Mouse (Mus musculus) adrenal gland, adult (tissue): ENCODE measurements at regions not wholly inside any gene's neighbourhood (a gene's known extent, or its start where the extent isn't known, plus 50 kb on each side); places are given as distances from the start of the nearest gene placed in this dataset.
A peak's percentile ranks its signal among the peaks of the same experiment; 100 is the strongest.

ENCODE experiments used
- DNase-seq, 2 experiments: peaks; one replicate each; pipeline ENCODE4 v3.0.0; 2022 to 2023; ENCODE audit warnings: low spot score in 1 of 2; ENCODE audit not compliant: inconsistent age in 2 of 2

DNA sequence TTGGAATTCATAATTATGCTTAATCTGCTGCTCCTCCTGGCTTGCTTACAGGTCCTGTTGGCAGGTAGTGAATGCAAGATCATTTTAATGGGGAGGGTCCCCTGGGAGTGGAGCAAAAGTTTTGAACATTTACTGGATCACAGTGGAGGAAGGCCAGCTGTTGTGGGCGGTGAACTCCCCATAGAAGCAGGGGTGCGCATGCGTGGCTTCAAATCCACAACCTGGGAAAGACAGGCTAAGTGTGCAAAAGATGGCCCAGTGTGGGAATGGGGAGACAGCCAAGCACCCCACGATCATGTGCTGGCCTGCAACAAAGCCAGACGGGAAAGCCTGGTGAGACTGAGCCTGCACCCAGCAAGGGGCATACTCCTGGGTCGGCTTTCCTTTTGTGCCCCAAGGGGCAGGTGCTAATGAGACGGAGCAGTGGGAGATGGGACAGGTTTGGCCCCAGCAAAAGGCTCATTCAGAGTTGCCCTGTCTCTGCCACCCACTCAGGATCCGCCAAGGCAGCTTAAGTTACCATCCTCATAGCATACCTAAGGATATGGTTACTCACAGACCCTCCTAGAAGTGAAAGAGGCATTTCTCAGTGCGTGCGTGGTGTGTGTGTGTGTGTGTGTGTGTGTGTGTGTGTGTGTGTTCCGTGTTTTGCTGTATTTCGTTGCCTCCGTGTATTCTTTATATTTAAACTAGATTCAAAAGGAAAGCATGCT, 412.3 kb downstream of the Epha4 start:
- no peak for DNase-seq

GRCm38 (mm10) chr1:77109861-77110785, 404.8 kb downstream of the Epha4 start:
- DNase-seq = no peak

GRCm38 (mm10) chr1:77128411-77128810, 386.5 kb downstream of the Epha4 start:
- DNase-seq = no peak

DNA sequence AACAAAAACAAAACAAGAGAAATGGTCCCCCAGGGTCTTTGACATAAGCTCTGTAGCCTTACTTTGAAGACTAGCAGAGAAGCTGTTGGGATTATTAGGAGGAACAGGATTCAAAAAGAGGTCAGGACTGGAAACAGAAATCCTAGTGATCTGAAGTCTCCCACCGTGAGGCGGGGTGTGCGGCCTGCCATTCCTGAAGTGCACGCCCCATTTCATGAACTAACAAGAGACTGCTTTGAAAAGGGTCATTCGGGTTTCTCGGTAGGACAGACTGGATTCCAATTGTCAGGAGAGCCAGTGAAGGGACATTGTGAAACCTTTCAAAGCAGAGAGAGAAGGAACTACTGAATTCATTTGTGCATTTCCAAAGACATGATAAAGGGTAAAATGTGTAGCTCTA, 377.2 kb downstream of the Epha4 start:
- no peak for DNase-seq

DNA sequence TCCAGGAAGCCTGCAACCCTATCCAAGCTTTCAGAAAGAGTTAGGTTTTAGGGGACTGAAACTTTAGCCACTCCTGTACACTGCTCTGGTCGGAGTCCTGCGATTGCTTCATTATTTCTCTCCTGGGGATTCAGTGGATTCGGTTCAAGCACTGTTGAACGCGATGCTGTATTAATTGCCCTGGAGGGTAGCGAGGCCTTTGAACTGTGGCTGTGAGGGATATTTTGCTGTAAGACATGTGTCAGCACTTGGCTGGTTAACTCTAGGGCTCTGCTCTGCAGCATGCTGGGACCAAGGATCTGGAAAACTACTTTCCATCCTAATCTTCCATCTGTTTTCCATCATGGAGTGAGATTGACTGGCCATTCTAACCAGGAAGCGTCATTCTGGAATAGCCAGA, 374.0 kb downstream of the Epha4 start:
- peak in 1 of 2 experiments; percentile 32 for DNase-seq

- no peak for DNase-seq
Measured at GRCm38 (mm10) chr1:77148052-77148451, 366.8 kb downstream of the Epha4 start.

DNA sequence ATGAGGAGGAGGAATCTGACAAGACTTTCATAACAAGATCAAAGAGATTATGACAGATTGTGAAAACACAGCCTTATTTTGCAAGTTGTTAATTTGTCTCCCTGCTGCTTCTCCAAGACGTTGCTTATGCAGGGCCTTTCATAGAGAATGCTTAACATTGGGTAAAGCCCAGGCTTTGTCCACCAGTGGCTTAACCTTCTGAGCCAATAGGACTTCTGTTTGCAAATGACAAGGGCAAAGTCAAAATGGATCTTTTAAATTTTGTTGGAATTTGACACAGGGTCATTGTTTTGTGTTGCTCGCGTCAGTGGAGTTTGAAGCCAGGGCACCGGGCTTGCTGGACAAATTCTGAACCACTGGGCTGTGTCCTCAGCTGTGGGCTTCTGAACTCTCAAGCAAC, 346.6 kb downstream of the Epha4 start:
- DNase-seq = no peak

DNA sequence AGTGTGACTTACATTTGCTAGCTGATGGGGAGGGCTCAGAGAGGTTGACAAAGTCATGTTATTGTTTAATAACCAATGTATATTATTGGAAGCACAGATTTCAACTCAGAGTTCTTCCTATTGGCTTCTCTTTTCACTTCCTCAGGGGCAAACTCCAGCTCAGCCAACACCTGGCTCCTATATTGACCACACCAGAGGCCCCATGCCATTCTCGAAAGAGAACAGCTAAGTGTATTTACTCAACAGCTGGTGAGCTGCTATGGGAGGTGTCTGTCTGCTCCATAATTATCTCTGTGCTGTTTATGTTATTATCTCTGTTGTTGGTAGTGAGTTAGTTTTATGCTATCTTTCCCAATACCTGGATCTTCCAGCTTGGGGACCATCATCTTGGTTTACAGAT, 342.4 kb downstream of the Epha4 start:
- no peak for DNase-seq

- DNase-seq = no peak
Measured at GRCm38 (mm10) chr1:77174801-77175200, 340.1 kb downstream of the Epha4 start.

DNA sequence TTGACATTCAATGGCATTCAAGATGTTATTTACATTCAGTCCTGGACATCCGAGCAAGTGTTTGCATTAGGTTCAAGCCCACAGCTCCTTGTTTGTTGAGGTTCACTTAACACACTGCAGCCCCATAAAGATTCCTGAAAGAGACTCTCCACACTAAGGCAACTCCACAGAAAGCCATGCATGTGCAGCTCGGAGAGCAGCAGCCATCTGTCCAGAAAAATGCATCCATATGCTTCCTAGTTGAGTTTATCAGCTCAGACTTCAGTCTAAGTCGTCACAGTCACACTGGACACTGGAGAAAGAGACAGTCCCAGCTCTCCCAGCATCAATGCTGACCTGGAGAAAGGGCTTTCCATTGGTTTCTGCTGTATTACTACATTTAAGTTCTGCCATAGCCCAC, 339.7 kb downstream of the Epha4 start:
- DNase-seq = no peak

DNA sequence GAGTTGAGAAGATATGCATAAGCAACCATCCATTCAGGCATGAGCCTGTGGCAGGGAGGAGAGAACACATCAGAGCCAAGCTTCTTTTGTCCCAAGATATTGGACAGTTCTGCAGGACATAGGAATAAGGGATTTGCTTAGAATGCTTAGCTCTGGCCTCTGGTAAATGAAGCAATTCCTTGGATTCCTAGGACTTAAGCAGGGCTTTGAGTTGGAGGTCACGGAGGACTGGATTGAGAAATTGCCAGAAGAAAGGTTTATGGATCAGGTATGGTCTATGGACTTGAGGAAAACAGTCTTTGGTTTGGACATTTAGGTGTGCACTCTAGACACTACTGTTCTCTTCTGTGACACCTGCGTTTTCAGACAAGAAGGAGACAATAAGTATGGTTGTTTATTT, 338.4 kb downstream of the Epha4 start:
- no peak for DNase-seq

GRCm38 (mm10) chr1:77183965-77184364, 330.9 kb downstream of the Epha4 start:
- DNase-seq = no peak

DNA sequence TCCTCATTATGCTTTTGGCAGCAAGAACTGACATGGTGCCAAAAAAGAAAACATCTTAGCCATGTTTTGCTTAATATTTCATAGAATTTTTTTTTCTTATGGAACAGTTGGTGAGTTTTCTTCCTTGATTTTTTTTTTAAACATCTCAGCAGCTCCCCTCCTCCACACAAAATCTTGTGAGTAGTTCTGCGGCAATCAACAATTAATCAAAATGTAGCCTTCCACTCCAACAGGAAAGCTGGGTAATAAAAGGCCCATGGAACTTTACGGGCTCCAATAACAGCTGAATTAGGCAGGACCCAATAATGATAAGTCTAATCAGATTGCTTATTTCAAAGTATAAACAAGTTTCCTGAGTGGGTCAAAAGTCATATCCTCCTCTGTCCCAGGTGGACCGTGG, 324.7 kb downstream of the Epha4 start:
- DNase-seq = no peak

GRCm38 (mm10) chr1:77201321-77201917, 313.5 kb downstream of the Epha4 start:
- DNase-seq = peak in 1 of 2 experiments; percentile 26

GRCm38 (mm10) chr1:77202948-77203347, 311.9 kb downstream of the Epha4 start:
- DNase-seq = peak in 1 of 2 experiments; percentile 35

DNA sequence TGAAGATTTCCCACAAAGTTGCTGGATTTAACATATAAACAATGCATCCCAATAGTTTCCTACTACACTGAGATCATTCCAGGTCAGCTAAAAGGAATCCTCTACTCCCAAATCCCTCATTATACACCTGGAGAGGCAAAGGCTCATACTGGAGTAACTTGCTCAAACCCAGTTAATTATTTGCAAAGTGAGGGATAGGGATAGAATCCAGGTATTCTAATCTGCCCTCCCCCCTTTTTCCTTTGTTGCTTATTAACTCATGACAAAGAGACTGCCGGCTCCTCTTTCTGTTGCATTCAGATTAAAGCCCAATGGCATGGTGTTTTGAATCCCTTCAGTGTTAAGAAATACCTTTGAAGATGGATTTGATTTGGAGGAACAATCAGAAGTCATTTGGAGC, 308.4 kb downstream of the Epha4 start:
- DNase-seq = no peak

GRCm38 (mm10) chr1:77209395-77209794, 305.5 kb downstream of the Epha4 start:
- DNase-seq = no peak

DNA sequence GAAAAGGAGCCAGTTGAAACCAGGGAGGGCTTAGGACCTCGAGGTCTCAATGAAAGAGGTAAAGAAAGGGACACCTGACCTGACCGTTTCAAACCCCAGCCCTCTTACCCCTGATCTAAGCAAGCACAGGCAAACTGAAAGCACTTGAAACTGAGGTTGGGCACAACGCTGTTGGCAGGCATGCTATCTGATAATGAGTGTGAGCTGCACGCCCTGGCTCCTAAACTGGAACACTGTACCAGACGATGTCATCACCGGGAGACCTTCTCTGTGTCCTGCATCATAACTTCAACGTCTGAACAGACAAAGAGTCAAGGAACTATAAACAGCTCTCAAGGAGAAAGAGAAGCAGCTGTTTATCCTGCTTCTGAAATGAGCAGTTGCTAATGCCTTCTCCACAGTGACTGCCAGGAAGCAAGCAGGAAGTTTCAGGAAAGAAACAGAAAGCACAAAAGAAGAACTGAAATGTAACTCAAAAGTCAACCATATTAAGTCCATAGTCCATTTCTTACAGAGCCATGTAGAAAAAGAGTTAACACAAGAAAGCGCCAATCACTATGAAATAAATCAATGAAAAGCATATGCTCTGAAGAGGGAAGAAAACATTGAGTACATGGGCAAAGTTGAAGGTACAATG, 301.3 kb downstream of the Epha4 start:
- no peak for DNase-seq

- DNase-seq = no peak
Measured at GRCm38 (mm10) chr1:77219488-77220321, 295.2 kb downstream of the Epha4 start.

DNA sequence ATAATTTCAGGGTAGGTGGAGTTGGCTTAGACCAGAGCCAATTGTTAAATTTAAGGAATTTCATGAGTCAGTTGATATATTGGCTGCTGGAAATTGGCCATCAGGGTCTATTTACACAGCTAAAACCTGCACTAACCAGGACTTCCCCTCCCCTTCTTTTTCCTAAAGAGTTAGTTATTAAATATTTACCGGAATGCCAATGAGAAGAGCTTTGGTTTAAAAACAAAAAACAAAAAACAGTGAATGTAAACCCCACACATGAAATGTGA, 294.6 kb downstream of the Epha4 start:
- no peak for DNase-seq

GRCm38 (mm10) chr1:77220783-77221182, 294.1 kb downstream of the Epha4 start:
- no peak for DNase-seq
